Mouse (Mus musculus) layer of hippocampus, postnatal 36 days (tissue): ENCODE results near the gene Pramef8. TPM values are rescaled to one million over a fixed set of nuclear protein-coding genes. Genes with fewer than 3 reads are reported as not detected.
"Not testable (repeated sequence)": the region's sequence is repeated elsewhere in the genome, so short reads cannot be mapped to it uniquely, and the experiment has no call there.

Source experiments
- DNase-seq, 2 experiments: peaks; one replicate each; pipeline ENCODE4 v3.0.0; 2022
- total RNA-seq, 2 experiments: library from RNA; stranded (reverse); gene quantifications; 2 replicates each; pipeline ENCODE4 v1.2.3; 2021

Gene Pramef8
- total RNA-seq = 10 to 100 TPM; 13.5 to 15.6 TPM

DNA sequence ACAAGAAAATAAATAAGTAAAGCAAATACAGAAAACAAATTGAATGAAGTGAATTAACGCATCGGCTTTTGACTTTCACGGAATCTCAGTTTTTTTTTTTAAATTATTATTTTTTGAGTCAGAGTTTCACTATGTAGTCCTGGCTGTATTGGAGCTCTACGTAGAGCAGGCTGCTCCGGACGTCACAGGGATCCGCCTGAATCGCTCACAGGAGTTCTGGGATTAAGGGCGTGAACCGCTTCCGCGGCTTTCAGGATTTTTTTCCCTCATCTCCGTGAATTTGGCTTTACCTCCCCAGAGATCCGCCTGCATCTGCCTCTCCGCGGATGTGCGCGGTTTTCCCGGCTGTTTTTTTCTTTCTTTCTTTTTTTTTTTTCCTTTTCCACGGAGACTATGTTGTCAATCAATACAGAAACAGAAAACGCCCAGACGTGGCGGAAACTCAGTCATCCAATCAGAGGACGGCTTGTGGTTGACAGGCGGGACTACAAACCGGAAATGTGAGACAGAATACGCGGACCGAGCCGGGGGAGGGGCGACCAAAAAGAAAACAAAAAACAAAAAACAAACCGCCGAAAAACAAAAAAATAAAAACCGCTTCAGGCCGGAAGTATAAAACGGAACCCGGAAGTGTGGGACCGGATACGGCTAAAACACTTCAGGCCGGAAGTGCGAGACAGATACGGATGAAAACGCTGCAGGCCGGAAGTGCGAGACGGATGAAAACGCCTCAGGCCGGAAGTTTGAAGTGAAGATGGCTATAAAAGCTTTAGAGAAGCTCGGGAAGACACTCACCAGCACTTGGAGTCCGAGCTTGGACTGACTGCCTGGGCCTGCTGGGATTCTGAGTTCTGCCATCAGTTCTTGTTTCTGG is at the start of gene Pramef8:
Gene Pramef8, plus strand, starts transcription at position 208 of the 874 bp plus-strand sequence.
- peak; percentile 89 to 90 for DNase-seq

DNA sequence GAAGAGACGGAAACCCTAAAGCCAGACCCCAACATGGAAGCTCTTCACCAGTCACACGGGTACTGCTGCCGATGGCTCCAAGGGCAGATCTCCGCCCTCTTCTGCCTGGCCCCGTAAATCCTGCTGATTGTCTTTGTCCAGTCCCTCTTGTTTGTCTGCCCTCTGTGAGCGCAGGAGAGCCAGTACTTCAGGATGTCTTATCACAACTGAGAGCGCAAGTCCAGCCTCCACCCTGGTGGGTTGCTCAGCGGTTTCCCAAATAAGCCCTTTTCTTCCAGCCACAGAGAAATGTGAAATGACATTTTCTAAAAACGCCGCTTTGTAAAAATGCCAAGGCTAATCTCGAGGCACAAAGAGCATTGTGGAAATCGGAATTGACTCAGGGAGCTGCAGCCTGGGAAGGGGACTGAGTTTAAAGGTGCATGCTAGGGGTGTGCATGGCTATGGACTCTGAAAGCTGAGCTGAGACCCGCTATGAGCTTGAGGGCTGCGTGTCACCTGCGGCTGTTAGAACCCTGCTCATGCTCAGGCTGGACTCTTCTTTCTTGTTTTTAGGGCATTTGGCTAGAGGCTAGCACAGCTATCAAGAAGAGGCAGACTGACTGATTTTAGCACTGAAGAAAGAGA is 45.7 kb upstream of the Pramef8 start:
- DNase-seq = no peak

DNA sequence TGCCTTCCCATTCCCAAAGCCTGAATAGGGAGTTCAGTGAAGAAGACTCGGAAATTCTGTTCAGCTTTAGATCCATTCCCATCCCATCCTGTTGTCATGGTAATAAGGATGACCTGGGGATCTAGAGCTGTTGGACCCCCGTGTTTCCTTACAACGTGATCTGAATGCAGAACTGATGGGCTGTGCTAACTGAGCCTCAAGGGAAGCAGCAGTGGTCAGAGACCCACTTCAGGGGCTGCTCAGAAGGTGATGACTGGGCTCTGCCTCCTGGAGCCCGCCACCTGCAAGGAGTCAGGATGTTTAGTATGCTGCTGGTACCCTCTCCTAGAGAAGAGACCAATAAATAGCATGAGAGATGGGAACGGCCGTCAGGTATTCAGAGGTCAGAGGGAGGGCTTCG is 32.7 kb upstream of the Pramef8 start:
- no peak for DNase-seq

DNA sequence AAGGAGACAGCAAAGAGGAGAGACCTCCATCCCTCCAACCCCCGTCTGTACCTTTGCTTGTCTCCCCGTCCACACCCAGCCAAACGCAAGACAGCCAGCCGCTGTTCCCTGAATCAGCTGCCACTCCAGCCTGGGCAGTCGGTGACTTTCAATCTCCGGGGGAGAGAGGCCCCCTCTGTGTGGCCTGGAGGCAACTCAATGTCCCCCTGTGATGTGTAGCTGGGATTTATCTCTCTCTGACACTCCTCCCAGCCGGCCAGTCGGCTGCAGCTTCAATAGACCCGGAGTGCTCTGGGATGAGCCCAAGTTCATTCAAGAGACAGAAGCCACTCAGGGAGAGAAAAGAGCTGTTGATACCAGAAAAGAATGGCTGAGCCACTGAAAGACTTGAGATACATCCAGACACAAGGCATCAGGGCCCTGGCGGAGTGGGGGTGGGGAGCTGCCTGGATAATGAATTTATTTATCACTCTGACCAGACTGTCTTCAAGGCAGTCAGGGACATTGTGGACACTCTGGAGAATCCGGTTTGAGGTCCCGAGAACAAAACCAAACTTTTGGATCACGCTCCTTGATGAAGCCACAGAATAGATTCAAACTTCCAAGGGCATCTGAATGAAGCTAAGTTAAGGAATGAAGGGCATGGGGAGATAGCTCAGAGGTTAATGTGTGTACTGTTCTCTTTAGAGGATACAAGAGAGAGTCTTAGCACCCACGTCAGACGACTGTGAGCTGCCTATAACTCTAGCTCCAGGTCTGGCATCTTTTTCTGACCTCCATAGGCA is 32.1 kb upstream of the Pramef8 start:
- peak; percentile 5 to 17 for DNase-seq

DNA sequence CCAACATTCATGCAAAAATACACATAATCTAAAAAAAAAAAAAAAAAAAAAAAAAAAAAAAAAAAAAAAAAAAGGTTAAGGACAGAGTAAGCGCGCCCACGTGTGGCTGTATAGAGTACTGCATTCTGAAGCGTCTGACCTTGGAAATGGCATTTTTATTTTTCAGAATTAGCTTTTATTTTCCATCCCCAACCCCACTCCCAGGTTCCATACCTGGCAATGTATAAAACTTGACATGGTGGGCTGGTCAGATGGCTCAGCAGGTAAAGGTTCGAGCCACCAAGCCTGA is 31.6 kb upstream of the Pramef8 start:
- no peak for DNase-seq

DNA sequence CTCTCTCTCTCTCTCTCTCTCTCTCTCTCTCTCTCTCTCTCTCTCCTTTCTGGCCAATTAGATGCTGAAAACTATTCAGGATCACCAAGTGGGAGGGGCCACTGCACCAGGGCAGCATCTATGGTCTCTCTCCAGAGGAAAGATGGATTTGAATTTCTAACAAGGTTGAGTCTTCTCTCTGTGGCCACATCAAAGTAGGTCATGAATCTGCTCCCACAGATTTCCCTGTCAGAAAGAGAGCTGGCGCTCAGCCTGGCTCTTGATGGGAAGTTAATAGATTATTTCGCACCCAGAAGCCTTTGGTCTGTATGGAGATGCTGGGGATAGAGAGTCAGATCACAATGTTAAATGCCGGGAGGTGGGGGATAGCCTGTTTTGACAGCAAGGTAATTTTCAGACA is 30.1 kb upstream of the Pramef8 start:
- no peak for DNase-seq

DNA sequence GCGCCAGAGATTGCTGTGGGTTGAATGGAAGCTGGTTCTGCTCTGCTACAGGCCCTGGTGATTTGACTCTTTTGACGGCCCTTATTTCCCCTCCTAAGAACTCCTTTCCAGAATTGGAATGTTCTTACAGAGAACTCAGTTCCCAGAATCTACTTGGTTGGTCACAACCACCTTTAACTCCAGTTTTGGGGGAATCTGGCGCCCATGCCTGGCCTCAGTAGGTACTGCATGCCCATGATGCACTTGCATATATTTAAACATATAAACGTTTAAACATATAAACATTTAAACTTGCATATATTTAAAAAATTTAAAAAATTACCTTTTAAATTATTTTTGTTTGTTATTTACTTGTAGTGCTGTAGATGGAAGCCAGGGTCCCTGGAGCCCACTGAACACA is 28.6 kb upstream of the Pramef8 start:
- DNase-seq = no peak

DNA sequence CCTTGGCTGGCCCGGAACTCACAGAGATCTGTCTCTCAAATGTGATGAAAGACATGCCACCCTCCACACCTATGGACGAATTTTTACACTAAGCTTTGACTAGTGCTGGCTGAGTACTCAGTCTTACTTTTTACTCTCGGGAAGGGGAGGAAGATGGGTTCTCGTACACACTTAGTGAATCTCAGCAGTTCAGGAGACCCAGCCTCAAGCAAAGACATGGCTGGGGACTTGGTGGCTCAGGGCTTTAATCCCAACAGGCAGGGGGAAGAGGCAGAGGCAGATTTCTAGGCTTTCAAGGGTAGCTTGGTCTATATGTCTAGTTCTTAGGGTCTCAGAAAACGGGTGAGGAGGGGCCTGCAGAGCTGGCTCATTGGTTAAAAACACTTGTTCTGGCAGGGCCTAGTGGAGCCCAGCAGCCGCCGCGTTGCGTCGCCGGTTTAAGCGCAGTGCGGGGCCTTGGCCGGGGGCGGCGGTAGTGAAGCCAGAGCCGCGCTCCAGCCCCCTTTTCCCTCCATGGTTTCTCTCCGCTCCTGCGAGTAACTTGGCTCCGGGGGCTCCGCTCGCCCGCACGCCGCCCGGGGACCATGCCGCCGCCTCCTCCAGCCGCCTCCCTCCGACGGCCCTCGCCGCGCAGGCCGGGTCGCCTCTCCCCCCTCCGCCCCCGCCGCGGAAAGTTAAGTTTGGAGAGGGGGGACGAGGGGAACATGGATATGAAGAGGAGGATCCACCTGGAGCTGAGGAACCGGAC is 23.1 kb upstream of the Pramef8 start:
- peak in 1 of 2 experiments; percentile 18 for DNase-seq

DNA sequence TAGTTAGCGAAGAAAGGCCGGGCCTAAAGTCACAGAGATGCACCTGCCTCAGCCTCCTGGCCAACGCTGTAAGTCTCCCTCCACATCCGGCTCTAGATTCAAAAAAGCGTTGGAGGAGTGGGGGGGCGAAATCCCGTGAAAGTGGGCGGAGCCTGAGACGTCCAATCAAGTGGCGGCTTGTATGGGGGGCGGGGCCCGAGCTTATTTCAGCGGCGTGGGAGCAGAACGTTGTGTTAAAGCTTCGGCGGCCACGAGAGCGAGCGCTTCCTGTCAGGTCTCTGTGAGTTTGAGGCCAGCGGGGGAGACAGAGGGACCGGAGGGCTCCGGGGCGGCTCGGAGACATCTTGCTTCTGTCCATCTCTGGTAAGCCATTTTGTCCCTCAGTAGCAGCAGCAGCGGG is 18.0 kb upstream of the Pramef8 start, which contains the start of gene Pramel1:
Gene Pramel1, plus strand, starts transcription at position 248 of the 400 bp plus-strand sequence.
- no peak for DNase-seq

DNA sequence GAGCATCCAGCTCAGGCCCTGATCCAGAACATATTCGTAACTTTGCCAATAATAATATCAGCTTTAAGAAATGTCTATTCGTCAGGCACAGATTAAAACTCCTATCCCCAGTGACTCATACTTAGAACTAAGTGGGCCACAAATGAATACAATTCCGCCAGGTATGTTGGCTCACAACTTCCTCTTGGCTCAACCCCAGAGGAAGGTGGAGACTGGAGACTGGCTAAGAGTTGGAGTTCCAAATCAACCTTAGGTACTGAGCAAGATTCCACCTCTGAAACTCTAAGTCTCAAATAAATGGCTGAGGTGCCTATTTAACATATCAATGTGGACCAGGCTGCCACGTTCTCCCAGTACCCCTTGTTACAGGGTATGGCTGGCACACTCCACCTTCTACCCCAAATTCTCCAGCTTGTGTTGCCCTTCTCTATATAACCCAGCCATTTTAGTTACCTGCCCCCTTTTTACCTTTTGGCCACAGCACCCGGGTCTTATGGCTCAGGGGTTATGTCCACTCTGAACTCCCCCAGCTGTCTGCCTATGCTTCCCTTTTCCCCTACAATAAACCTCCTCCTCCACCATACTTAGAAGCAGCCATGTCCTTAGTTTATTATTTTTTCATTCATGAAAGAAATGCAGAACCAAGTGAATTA is 534 bp upstream of the Pramef8 start:
- no peak for DNase-seq

DNA sequence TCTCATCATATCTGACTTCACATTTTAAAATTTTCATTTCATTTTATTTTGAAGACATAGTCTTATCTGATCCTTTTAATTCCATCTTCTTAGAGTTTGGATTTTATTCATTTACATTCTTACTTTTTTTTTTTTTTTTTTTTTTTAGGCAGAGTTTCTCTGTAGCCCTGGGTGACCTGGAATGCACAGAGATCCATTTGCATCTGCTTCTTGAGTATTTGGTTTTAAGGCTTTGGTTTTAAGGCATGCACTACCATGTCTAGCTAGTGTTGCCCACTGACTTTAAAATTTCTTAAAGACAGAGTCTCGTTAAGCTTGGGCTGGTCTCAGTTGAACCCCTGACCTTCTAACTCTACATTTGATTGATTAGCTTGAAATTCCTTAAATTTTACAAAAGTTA is 1.4 kb downstream of the Pramef8 start:
- no peak for DNase-seq

DNA sequence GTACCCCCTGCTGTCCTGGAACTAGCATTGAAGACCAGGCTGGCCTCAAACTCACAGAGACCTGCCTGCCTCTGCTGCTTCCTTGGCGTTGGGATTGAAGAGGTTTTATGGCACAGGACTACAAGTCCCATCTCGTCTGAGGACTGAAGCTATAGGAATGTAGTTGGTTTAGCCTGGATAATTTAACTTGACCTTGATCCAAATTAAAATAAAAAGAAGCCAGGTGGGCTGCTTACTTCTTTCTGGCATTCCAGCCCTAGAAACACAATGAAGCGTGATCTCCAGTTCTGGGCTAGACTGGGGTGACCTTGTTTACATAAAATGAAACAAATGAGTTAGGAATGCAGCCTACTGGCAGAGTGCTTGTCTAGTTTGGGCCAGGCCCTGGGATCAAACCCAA is 1.9 kb downstream of the Pramef8 start:
- no peak for DNase-seq

DNA sequence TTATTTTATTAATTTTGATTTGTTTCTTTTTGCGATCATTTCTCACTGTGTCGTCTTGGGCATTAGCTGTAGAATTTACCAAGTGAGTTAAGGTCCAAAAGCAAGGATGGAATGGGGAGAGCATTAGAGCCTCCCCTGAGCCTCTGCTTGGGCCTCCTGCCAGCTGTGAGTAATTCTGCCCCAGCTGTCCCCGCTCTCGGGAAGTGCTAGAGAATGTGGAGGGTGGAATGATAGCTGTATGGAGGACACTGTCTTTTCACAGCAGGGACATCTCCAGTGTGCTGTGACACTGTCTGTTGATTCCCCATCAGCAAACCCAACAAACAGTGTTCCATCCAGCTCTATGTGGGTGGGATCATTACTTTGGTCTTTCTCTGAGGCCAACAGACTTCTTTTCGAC is 14.5 kb downstream of the Pramef8 start:
- not testable (repeated sequence) for DNase-seq

DNA sequence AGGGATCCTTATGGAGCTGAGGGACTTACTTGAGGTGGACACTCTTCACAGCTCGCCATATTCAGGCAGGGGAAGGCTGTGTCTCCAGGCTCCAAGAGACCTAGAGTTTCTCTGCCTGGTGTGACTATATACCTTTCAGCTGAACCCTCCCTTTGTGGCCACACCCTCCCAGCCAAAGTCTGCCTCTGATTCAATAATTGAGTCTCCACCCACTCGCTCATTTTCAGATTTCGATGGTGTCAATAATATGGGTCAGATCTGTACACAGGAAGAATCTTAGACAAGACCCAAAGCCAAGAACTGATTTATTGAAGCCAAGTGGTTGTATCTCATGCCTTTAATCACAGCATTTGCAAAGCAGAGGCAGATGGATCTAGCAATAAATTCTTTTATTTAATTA is 38.0 kb downstream of the Pramef8 start, which contains the start of gene Oog4:
Gene Oog4, minus strand, starts transcription at position 101 of the 400 bp plus-strand sequence.
- DNase-seq = no peak

Other genes with a start within 250 kb of the Pramef8 start
- gene Prdm2, start 199.4 kb upstream of the Pramef8 start, total RNA-seq = 10 to 100 TPM; 46.8 to 52.9 TPM
- gene Pdpn, start 112.9 kb upstream of the Pramef8 start, total RNA-seq = 10 to 100 TPM; 17.7 to 18.9 TPM
- 1 to 10 TPM; 1.2 TPM for gene Lrrc38, start 62.7 kb upstream of the Pramef8 start, total RNA-seq
- gene Pramel1, start 18.0 kb upstream of the Pramef8 start, total RNA-seq = not detected
- gene Oog4, start 37.9 kb downstream of the Pramef8 start, total RNA-seq = not detected
- not detected for gene Gm13043, start 98.9 kb downstream of the Pramef8 start, total RNA-seq
- not detected for gene Gm13040, start 123.5 kb downstream of the Pramef8 start, total RNA-seq
- gene BC080695, start 139.3 kb downstream of the Pramef8 start, total RNA-seq = not detected
- not detected for gene Gm13057, start 139.3 kb downstream of the Pramef8 start, total RNA-seq
- not detected for gene Gm13083, start 202.6 kb downstream of the Pramef8 start, total RNA-seq
- gene Gm13088, start 244.8 kb downstream of the Pramef8 start, total RNA-seq = not detected